Mouse (Mus musculus): ENCODE results near the gene Fcgrt.
"Not testable (repeated sequence)": the region's sequence is repeated elsewhere in the genome, so short reads cannot be mapped to it uniquely, and the experiment has no call there.

The Fcgrt gene

DNA sequence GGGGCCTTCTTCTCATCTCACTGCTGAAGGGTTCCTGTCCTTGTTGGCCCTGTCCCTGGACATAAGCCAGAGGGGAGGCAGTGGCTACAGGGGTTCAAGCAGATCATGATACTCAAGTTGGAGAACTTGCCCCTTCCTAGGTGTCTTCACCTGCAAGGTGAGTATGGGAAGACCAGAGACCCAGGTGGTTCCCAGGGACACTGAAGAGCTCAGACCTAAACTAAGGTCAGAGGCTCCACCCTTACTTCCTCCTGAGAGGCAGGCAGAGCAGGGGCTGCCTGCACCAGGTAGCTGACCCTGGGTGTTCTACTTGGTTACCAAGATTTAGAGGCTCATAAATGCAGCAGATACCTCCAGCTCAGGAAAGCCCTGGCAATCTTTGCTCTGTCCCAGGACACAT, 18.3 kb upstream of the Fcgrt start:
- no peak for TF ChIP-seq POU5F1 (IDR thresholded peaks at IDR 0.05; ENCODE audit: borderline replicate concordance, low read length)
- no peak for TF ChIP-seq NANOG (IDR thresholded peaks at IDR 0.05; ENCODE audit: borderline replicate concordance, low read length)
- no peak for TF ChIP-seq CTCF (conservative IDR thresholded peaks at IDR 0.05; ENCODE audit: low read length)
- Histone ChIP-seq H3K27me3 (ENCODE audit: insufficient read depth, low read length) (no peaks in the 10 kb centered on the region), H3K36me3 (ENCODE audit: insufficient read depth, low read length) (peaks cover 78% of the 10 kb centered on the region), H3K4me1 (replicated peaks; ENCODE audit: low read depth, low read length) (peaks cover 56% of the 10 kb centered on the region), H3K9me3 (ENCODE audit: low read length) (no peaks in the 10 kb centered on the region), H3K4me3 (replicated peaks; ENCODE audit: low read length) (peak overlapping the region; percentile 98)

DNA sequence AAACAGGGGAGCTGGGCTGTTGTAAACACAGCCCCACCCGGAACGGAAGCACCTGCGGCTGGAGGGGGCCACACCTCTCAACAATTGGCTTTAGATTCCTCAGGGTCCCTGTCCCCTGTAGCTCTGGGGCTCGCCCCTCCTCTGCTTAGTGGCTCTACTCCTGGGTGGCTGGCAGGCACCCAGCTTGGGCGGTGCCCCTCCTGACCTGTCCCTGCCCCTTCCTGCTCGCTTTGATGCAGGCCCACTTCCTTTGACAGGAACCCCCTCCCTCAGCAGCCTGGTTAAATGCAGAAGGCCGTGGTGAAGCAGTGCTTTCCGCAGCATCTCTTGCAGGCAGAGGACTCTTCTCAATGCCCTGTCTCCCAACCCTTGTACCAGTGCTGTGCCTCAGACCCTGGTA, 17.8 kb upstream of the Fcgrt start:
- H3K9me3 ChIP-seq (ENCODE audit: low read length): no peaks in the 10 kb centered on the region
- H3K4me1 ChIP-seq (replicated peaks; ENCODE audit: low read depth, low read length): peaks cover 56% of the 10 kb centered on the region
- no peaks in the 10 kb centered on the region for H3K27me3 ChIP-seq (ENCODE audit: insufficient read depth, low read length)
- TF ChIP-seq CTCF (conservative IDR thresholded peaks at IDR 0.05; ENCODE audit: low read length): no peak
- TF ChIP-seq NANOG (IDR thresholded peaks at IDR 0.05; ENCODE audit: borderline replicate concordance, low read length): no peak
- TF ChIP-seq POU5F1 (IDR thresholded peaks at IDR 0.05; ENCODE audit: borderline replicate concordance, low read length): no peak
- H3K36me3 ChIP-seq (ENCODE audit: insufficient read depth, low read length): peaks cover 73% of the 10 kb centered on the region
- peak overlapping the region; percentile 98 for H3K4me3 ChIP-seq (replicated peaks; ENCODE audit: low read length)

DNA sequence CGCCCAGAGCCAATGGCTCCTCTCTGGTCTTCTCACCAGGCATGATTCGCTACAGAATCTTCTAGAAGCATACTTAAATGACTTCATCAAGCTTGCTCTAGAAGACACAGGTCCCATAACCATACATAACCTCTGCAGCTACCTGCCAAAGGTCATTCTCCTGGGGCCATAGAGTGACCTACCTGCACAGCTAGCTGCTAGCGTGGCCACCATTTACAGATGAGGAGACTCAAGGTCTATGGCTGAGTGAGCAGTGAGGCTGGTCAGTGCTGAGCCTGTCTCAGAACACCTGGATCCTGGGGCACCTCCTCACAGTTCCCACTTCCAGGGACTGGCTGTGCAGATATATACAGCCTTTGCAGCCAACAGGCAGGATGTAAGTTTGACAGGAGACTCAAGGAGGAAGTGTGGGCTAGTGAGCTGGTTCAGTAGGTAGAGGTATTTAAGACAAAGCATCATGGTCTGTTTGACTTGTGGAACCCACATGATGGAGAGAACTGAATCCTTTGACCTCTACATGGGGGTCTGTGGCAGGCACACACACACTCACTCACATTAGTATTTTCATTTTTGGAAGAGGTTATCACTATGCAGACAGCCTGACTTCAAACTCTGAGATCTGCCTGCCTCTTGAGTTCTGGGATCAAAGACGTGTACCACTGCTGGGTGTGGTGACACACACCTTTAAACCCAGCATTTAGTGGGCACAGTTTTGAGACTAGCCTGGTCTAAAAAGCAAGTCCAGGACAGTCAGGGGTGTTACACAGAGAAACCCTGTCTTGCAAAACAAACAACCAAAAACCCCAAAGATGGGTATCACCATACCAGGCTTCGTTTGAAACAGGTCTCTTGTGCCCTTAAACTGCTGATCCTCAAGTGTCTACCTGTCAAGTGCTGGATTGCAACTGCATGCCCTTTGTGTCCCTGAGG, 16.4 kb upstream of the Fcgrt start:
- H3K36me3 ChIP-seq (ENCODE audit: insufficient read depth, low read length): peaks cover 62% of the 10 kb centered on the region
- peaks cover 65% of the 10 kb centered on the region for H3K4me1 ChIP-seq (replicated peaks; ENCODE audit: low read depth, low read length)
- no peak for TF ChIP-seq CTCF (conservative IDR thresholded peaks at IDR 0.05; ENCODE audit: low read length)
- TF ChIP-seq NANOG (IDR thresholded peaks at IDR 0.05; ENCODE audit: borderline replicate concordance, low read length): no peak
- no peak for TF ChIP-seq POU5F1 (IDR thresholded peaks at IDR 0.05; ENCODE audit: borderline replicate concordance, low read length)
- H3K27me3 ChIP-seq (ENCODE audit: insufficient read depth, low read length): no peaks in the 10 kb centered on the region
- H3K9me3 ChIP-seq (ENCODE audit: low read length): no peaks in the 10 kb centered on the region
- H3K4me3 ChIP-seq (replicated peaks; ENCODE audit: low read length): no peak overlapping the region; the same call in 1 of the 2 replicates

DNA sequence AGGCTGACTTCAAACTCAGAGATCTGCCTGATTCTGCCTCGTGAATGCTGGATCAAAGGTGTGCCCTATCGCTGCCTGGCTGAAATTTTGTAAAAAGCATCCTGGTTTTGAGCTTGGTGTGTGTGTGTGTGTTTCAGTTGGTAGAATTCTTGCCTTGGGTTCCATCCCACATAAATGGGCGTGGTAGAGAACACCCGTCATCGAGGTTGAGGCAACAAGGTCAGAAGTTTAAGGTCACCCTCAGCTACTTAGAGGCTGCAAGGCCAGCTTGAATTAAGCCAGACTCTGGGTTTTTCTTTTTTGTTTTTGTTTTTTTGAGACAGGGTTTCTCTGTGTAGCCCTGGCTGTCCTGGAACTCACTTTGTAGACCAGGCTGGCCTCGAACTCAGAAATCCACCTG, 14.7 kb upstream of the Fcgrt start:
- TF ChIP-seq POU5F1 (IDR thresholded peaks at IDR 0.05; ENCODE audit: borderline replicate concordance, low read length): no peak
- no peak for TF ChIP-seq NANOG (IDR thresholded peaks at IDR 0.05; ENCODE audit: borderline replicate concordance, low read length)
- no peak for TF ChIP-seq CTCF (conservative IDR thresholded peaks at IDR 0.05; ENCODE audit: low read length)
- Histone ChIP-seq H3K36me3 (ENCODE audit: insufficient read depth, low read length) (peaks cover 58% of the 10 kb centered on the region), H3K27me3 (ENCODE audit: insufficient read depth, low read length) (no peaks in the 10 kb centered on the region), H3K4me1 (replicated peaks; ENCODE audit: low read depth, low read length) (peaks cover 80% of the 10 kb centered on the region), H3K4me3 (replicated peaks; ENCODE audit: low read length) (no peak overlapping the region), H3K9me3 (ENCODE audit: low read length) (no peaks in the 10 kb centered on the region)

DNA sequence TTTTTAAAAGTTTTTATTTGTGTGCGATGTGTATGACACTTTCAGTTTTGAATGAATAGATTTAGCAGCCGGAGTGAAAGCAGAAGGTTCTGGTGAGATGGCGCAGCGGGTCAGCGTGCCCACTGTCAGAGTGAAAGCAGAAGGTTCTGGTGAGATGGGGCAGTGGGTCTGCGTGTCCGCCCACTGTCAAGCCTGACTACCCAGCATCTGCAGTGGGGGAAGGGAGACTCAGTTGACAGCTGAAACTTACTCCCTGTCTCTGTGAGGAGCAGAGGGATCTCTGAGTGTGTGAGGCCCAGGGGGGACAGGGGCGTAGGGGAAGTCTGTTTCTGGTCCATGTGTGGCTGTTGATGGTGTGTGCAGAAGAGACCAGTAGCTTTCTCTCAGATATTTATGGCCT, 13.9 kb upstream of the Fcgrt start:
- H3K36me3 ChIP-seq (ENCODE audit: insufficient read depth, low read length): peaks cover 51% of the 10 kb centered on the region
- H3K9me3 ChIP-seq (ENCODE audit: low read length): no peaks in the 10 kb centered on the region
- TF ChIP-seq CTCF (conservative IDR thresholded peaks at IDR 0.05; ENCODE audit: low read length): no peak
- no peak for TF ChIP-seq NANOG (IDR thresholded peaks at IDR 0.05; ENCODE audit: borderline replicate concordance, low read length)
- no peak for TF ChIP-seq POU5F1 (IDR thresholded peaks at IDR 0.05; ENCODE audit: borderline replicate concordance, low read length)
- H3K4me1 ChIP-seq (replicated peaks; ENCODE audit: low read depth, low read length): peaks cover 86% of the 10 kb centered on the region
- no peak overlapping the region for H3K4me3 ChIP-seq (replicated peaks; ENCODE audit: low read length)
- H3K27me3 ChIP-seq (ENCODE audit: insufficient read depth, low read length): no peaks in the 10 kb centered on the region

DNA sequence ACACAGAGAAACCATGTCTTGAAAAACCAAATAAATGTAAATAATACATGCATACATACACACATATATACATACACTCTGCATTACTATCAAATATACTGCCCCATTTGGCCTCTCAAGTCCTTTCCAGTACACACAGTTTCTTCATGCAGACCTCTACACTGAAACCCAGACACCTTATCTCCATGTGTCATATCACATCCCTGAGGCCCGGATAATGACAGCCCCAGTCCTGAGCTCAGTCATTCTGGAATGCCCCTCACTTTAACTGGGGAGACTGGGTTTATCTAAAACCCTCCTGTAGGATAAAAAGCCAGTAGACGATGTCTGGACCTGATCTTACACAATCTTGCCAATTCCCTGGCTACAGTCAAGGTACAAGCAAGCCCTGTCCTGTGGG, 9.8 kb upstream of the Fcgrt start:
- H3K4me3 ChIP-seq (replicated peaks; ENCODE audit: low read length): no peak overlapping the region
- no peaks in the 10 kb centered on the region for H3K9me3 ChIP-seq (ENCODE audit: low read length)
- TF ChIP-seq NANOG (IDR thresholded peaks at IDR 0.05; ENCODE audit: borderline replicate concordance, low read length) (no peak), POU5F1 (IDR thresholded peaks at IDR 0.05; ENCODE audit: borderline replicate concordance, low read length) (no peak), CTCF (conservative IDR thresholded peaks at IDR 0.05; ENCODE audit: low read length) (no peak)
- peaks cover 13% of the 10 kb centered on the region for H3K36me3 ChIP-seq (ENCODE audit: insufficient read depth, low read length)
- no peaks in the 10 kb centered on the region for H3K27me3 ChIP-seq (ENCODE audit: insufficient read depth, low read length)
- peaks cover 83% of the 10 kb centered on the region for H3K4me1 ChIP-seq (replicated peaks; ENCODE audit: low read depth, low read length)

DNA sequence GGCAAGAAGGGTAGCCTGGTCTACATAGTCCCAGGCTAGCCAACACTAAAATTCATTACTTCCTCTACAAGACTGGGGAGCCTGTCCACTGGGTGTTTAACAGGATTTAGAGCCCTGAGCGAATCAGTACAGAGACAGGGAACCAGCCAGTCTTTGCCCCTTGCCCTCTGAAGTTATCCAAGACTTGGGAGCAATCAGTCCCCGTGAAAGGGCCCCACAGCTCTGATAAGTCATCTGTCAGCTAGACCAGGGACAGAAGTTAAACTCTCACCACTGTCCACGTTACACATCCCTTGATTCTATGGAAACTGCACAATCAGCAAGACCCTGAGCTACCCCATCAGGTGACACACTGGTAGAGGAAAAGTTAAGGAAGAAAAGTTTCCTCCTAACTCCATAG, 8.9 kb upstream of the Fcgrt start:
- TF ChIP-seq CTCF (conservative IDR thresholded peaks at IDR 0.05; ENCODE audit: low read length): no peak
- TF ChIP-seq POU5F1 (IDR thresholded peaks at IDR 0.05; ENCODE audit: borderline replicate concordance, low read length): no peak
- no peak for TF ChIP-seq NANOG (IDR thresholded peaks at IDR 0.05; ENCODE audit: borderline replicate concordance, low read length)
- Histone ChIP-seq H3K36me3 (ENCODE audit: insufficient read depth, low read length) (peaks cover 4% of the 10 kb centered on the region), H3K4me3 (replicated peaks; ENCODE audit: low read length) (no peak overlapping the region), H3K4me1 (replicated peaks; ENCODE audit: low read depth, low read length) (peaks cover 75% of the 10 kb centered on the region), H3K9me3 (ENCODE audit: low read length) (no peaks in the 10 kb centered on the region), H3K27me3 (ENCODE audit: insufficient read depth, low read length) (no peaks in the 10 kb centered on the region)

DNA sequence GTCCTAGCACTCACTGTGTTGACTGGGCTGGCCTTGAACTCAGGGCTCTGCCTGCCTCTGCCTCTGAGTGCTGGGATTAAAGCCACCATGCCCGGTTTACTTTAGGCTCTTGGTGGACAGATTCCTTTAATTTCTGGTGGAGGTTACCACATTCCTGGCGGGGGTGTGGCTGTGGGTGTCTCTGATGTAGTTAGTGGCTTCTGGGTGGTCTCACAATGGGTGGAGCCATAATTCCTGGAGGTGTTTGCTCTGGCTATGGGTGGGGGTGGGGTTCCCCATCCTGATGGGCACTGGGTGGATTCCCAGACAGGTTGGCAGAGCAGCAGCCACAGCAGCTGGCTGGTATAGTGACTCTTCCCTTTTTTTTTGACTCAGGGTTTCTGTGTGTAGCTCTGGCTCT, 8.3 kb upstream of the Fcgrt start:
- Histone ChIP-seq H3K36me3 (ENCODE audit: insufficient read depth, low read length) (no peaks in the 10 kb centered on the region), H3K9me3 (ENCODE audit: low read length) (no peaks in the 10 kb centered on the region), H3K27me3 (ENCODE audit: insufficient read depth, low read length) (no peaks in the 10 kb centered on the region), H3K4me3 (replicated peaks; ENCODE audit: low read length) (peak overlapping the region; percentile 24; the same call in 1 of the 2 replicates), H3K4me1 (replicated peaks; ENCODE audit: low read depth, low read length) (peaks cover 76% of the 10 kb centered on the region)
- TF ChIP-seq CTCF (conservative IDR thresholded peaks at IDR 0.05; ENCODE audit: low read length) (no peak), NANOG (IDR thresholded peaks at IDR 0.05; ENCODE audit: borderline replicate concordance, low read length) (no peak), POU5F1 (IDR thresholded peaks at IDR 0.05; ENCODE audit: borderline replicate concordance, low read length) (no peak)

DNA sequence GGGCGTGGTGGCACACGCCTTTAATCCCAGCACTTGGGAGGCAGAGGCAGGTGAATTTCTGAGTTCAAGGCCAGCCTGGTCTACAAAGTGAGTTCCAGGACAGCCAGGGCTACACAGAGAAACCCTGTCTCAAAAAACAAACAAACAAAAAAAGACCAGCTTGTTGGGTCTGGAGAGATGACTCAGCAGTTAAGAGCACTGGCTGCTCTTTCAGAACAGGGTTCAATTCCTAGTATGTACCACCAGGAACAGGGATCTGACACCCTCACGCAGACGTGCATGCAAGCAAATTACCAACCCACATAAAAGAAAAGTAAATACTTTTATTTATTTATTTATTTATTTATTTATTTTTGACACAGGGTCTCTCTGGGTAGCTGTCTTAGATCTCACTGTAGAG, 6.4 kb upstream of the Fcgrt start:
- not testable (repeated sequence) for H3K27me3 ChIP-seq (ENCODE audit: insufficient read depth, low read length); H3K9me3 ChIP-seq (ENCODE audit: low read length); H3K36me3 ChIP-seq (ENCODE audit: insufficient read depth, low read length); H3K4me3 ChIP-seq (replicated peaks; ENCODE audit: low read length)
- peaks cover 84% of the 10 kb centered on the region for H3K4me1 ChIP-seq (replicated peaks; ENCODE audit: low read depth, low read length)

Measured in E14TG2a.4 (cell line).